Comparison of ENCODE assay signal across 13 mouse cellular contexts in genomic region chr13:97857860-97858259, GRCm38 (mm10).
DNase-seq lines count a peak whose midpoint lies in the region; ATAC-seq and TF ChIP-seq lines count a peak whose summit lies in the region.
"Had no signal": no experiment of that assay in that cellular context is flagged by ENCODE, and none has a peak within 500 bp of the region (broad histone marks: within the 10 kb centered on the region; RNA-seq: fewer than 3 reads in every experiment).

No protein-coding gene starts in this region.

- no peak for TF ChIP-seq EP300 in lung, postnatal 0 days (IDR thresholded peaks at IDR 0.05)

- no peak overlapping the region for H3K9ac ChIP-seq in lung, postnatal 0 days (replicated peaks; ENCODE audit: low read depth)
- no peak overlapping the region for H3K9ac ChIP-seq in liver, embryonic 11.5 days (ENCODE audit: low read depth, low read length)
- H3K9ac ChIP-seq: liver, embryonic 14.5 days had no signal

- no peak overlapping the region for H3K4me2 ChIP-seq in lung, postnatal 0 days (replicated peaks; ENCODE audit: low read depth, low read length)
- peak overlapping the region; percentile 27 for H3K4me2 ChIP-seq in liver, embryonic 11.5 days

- peak; percentile 25; the same call in 1 of the 2 replicates for ATAC-seq in lung, postnatal 0 days
- ATAC-seq in liver, embryonic 11.5 days (replicated peaks; ENCODE audit: low FRiP score) = peak; percentile 57
- ATAC-seq: midbrain, embryonic 16.5 days had no signal

- no peaks in the 10 kb centered on the region for H3K36me3 ChIP-seq in lung, postnatal 0 days (ENCODE audit: insufficient read depth, low read length)
- no peaks in the 10 kb centered on the region for H3K36me3 ChIP-seq in liver, embryonic 11.5 days (ENCODE audit: control insufficient read depth, insufficient read depth, low read length)

- H3K4me3 ChIP-seq in lung, postnatal 0 days (ENCODE audit: low read depth, low read length) = no peak overlapping the region
- no peak overlapping the region for H3K4me3 ChIP-seq in liver, embryonic 11.5 days (ENCODE audit: low read depth, low read length)

- peak; percentile 44 for DNase-seq in lung, postnatal 0 days (ENCODE audit: low spot score)
- DNase-seq in lung, postnatal 14 days = no peak
- DNase-seq in T-cell, adult 2 months (ENCODE audit: low spot score) = peak; percentile 42
- DNase-seq in liver, embryonic 11.5 days (ENCODE audit: low spot score) = no peak
- DNase-seq in naive thymus-derived CD4-positive, alpha-beta T cell, adult 2 months (ENCODE audit: low read depth) = peak; percentile 37
- no peak for DNase-seq in left cerebral cortex, postnatal 25 days (ENCODE audit: low spot score in 2 of 2)
- no peak for DNase-seq in spleen, postnatal 10 days (ENCODE audit: low spot score in 2 of 2)
- DNase-seq in left cerebral cortex, adult 9 months (ENCODE audit: low spot score in 2 of 2) = no peak
- DNase-seq: heart, postnatal 14 days; layer of hippocampus, postnatal 36 days; spleen, adult 18-20 months had no signal

- TF ChIP-seq CTCF in lung, postnatal 0 days (IDR thresholded peaks at IDR 0.05) = no peak

- H3K4me1 ChIP-seq in lung, postnatal 0 days (ENCODE audit: insufficient read depth, low read depth, low read length) = peaks cover 3% of the 10 kb centered on the region; the same call in 1 of the 2 replicates
- H3K4me1 ChIP-seq in liver, embryonic 11.5 days (replicated peaks; ENCODE audit: control insufficient read depth, insufficient read depth, low read length) = peaks cover 7% of the 10 kb centered on the region; the same call in 1 of the 2 replicates

- intact Hi-C loops in left cerebral cortex, postnatal 25 days (cut with DNase I) = no loop called here

- H3K9me3 ChIP-seq in lung, postnatal 0 days (ENCODE audit: low read length) = no peaks in the 10 kb centered on the region
- no peaks in the 10 kb centered on the region for H3K9me3 ChIP-seq in liver, embryonic 11.5 days (ENCODE audit: control insufficient read depth, low read length)

- WGBS in lung, postnatal 0 days = 43% methylated on average over 6 of the region's 6 CpGs
- 42% methylated on average over 6 of the region's 6 CpGs for WGBS in liver, embryonic 11.5 days

- H3K27me3 ChIP-seq in lung, postnatal 0 days (replicated peaks; ENCODE audit: insufficient read depth, low read length) = no peaks in the 10 kb centered on the region
- no peaks in the 10 kb centered on the region for H3K27me3 ChIP-seq in liver, embryonic 11.5 days (replicated peaks; ENCODE audit: control insufficient read depth, insufficient read depth, low read length)

- H3K27ac ChIP-seq in lung, postnatal 0 days (ENCODE audit: low read length) = no peak overlapping the region
- no peak overlapping the region for H3K27ac ChIP-seq in liver, embryonic 11.5 days (ENCODE audit: low read depth, low read length)
- H3K27ac ChIP-seq: liver, embryonic 14.5 days had no signal

Comparison
In these comparisons a context has a peak if more than half of its experiments do, and no peak if none do; other contexts are left out.
1. DNase-seq: peak in lung, postnatal 0 days (single experiment), T-cell, adult 2 months (single experiment) and naive thymus-derived CD4-positive, alpha-beta T cell, adult 2 months (single experiment); none in lung, postnatal 14 days (single experiment), liver, embryonic 11.5 days (single experiment), left cerebral cortex, postnatal 25 days (0 of 2), spleen, postnatal 10 days (0 of 2) and left cerebral cortex, adult 9 months (0 of 2).